Mouse (Mus musculus): ENCODE data around the gene Slc5a4a. TPM values are rescaled to one million over a fixed set of nuclear protein-coding genes. Genes with fewer than 3 reads are reported as not detected.

The Slc5a4a gene
- polyA plus RNA-seq, 1 experiment: not detected

DNA sequence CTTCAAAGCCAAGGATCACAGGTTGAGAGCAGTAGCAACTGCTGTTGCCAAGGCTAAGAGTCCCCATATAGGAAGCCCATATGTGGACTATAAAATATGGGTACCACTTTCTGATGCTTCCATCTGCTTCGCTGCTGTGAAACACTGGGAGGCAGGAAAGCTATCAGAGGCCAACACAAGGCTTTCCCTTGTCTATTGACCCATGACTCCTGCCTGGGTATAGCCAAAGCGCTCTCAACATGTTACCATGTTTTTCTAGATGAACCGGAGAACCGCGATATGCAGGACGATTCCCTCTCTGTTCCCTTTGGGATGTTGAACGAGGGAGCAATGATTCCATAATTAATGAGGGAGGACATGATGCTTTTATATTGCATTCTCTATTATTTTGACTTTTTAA lies 63.6 kb downstream of the Slc5a4a start:
- no peak overlapping the region for H3K4me3 ChIP-seq (ENCODE audit: insufficient read depth, low read length)
- H3K27ac ChIP-seq (ENCODE audit: insufficient read depth, low read depth, low read length): no peak overlapping the region
- H3K4me1 ChIP-seq (ENCODE audit: control insufficient read depth, insufficient read depth, low read length): no peaks in the 10 kb centered on the region
- TF ChIP-seq CTCF (IDR thresholded peaks at IDR 0.05; ENCODE audit: low read depth, low read length) (no peak), POLR2A (IDR thresholded peaks at IDR 0.05; ENCODE audit: borderline replicate concordance, low read depth, low read length) (no peak)

GRCm38 (mm10) chr10:76212121-76212520 lies 64.9 kb downstream of the Slc5a4a start:
- TF ChIP-seq POLR2A (IDR thresholded peaks at IDR 0.05; ENCODE audit: borderline replicate concordance, low read depth, low read length) (no peak), CTCF (IDR thresholded peaks at IDR 0.05; ENCODE audit: low read depth, low read length) (no peak)
- no peak overlapping the region for H3K4me3 ChIP-seq (ENCODE audit: insufficient read depth, low read length)
- no peak overlapping the region for H3K27ac ChIP-seq (ENCODE audit: insufficient read depth, low read depth, low read length)
- H3K4me1 ChIP-seq (ENCODE audit: control insufficient read depth, insufficient read depth, low read length): no peaks in the 10 kb centered on the region

GRCm38 (mm10) chr10:76214161-76214560 lies 66.9 kb downstream of the Slc5a4a start:
- no peak for TF ChIP-seq POLR2A (IDR thresholded peaks at IDR 0.05; ENCODE audit: borderline replicate concordance, low read depth, low read length)
- TF ChIP-seq CTCF (IDR thresholded peaks at IDR 0.05; ENCODE audit: low read depth, low read length): no peak
- H3K4me3 ChIP-seq (ENCODE audit: insufficient read depth, low read length): no peak overlapping the region
- no peak overlapping the region for H3K27ac ChIP-seq (ENCODE audit: insufficient read depth, low read depth, low read length)
- H3K4me1 ChIP-seq (ENCODE audit: control insufficient read depth, insufficient read depth, low read length): no peaks in the 10 kb centered on the region

DNA sequence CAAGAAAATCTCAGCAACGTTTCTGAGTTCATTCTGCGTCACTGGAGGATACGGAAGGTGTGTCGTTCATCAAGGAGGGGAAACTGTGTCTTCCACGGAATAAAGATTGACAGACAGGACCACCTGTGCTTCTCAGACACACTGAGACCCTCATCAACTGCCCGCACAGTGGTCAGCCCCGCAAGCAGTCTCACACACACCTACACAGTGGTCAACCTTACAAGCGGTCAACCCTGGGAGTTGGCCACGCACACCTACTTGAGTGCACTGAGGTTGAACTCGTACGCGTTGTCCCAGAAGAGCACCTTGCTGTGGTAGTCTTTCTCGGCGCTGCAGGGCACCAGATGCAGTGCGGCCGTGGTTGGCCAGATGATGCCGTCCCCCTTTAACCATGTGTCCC lies 69.8 kb downstream of the Slc5a4a start:
- H3K4me3 ChIP-seq (ENCODE audit: insufficient read depth, low read length): no peak overlapping the region
- no peak overlapping the region for H3K27ac ChIP-seq (ENCODE audit: insufficient read depth, low read depth, low read length)
- no peak for TF ChIP-seq POLR2A (IDR thresholded peaks at IDR 0.05; ENCODE audit: borderline replicate concordance, low read depth, low read length)
- TF ChIP-seq CTCF (IDR thresholded peaks at IDR 0.05; ENCODE audit: low read depth, low read length): no peak
- no peaks in the 10 kb centered on the region for H3K4me1 ChIP-seq (ENCODE audit: control insufficient read depth, insufficient read depth, low read length)

- no peaks in the 10 kb centered on the region for H3K4me1 ChIP-seq (ENCODE audit: control insufficient read depth, insufficient read depth, low read length)
- TF ChIP-seq POLR2A (IDR thresholded peaks at IDR 0.05; ENCODE audit: borderline replicate concordance, low read depth, low read length) (no peak), CTCF (IDR thresholded peaks at IDR 0.05; ENCODE audit: low read depth, low read length) (no peak)
- H3K4me3 ChIP-seq (ENCODE audit: insufficient read depth, low read length): no peak overlapping the region
- no peak overlapping the region for H3K27ac ChIP-seq (ENCODE audit: insufficient read depth, low read depth, low read length)
Measured at GRCm38 (mm10) chr10:76218240-76218639, 71.0 kb downstream of the Slc5a4a start.

GRCm38 (mm10) chr10:76225944-76226343 lies 78.7 kb downstream of the Slc5a4a start:
- TF ChIP-seq POLR2A (IDR thresholded peaks at IDR 0.05; ENCODE audit: borderline replicate concordance, low read depth, low read length): no peak
- no peak for TF ChIP-seq CTCF (IDR thresholded peaks at IDR 0.05; ENCODE audit: low read depth, low read length)
- H3K4me3 ChIP-seq (ENCODE audit: insufficient read depth, low read length): no peak overlapping the region
- peaks cover 10% of the 10 kb centered on the region for H3K4me1 ChIP-seq (ENCODE audit: control insufficient read depth, insufficient read depth, low read length)
- no peak overlapping the region for H3K27ac ChIP-seq (ENCODE audit: insufficient read depth, low read depth, low read length)

DNA sequence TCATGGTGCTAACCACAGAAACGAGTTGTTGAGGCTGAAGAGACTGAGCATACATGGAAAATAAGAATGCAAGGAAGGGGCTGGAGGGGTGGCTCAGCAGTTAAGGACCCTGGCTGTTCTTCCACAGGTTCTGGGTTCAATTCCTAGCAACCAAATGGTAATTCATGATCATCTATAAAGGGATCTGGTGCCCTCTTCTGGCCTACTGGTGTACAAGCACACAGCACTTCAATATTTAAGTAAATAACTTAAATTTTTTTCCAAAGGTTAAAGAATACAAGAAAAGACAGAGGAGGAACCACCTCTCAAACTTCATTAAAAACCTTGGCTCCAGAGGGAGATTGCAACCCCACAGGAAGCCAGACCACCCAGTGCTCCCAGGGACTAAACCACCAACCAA lies 82.4 kb downstream of the Slc5a4a start:
- TF ChIP-seq POLR2A (IDR thresholded peaks at IDR 0.05; ENCODE audit: borderline replicate concordance, low read depth, low read length) (no peak), CTCF (IDR thresholded peaks at IDR 0.05; ENCODE audit: low read depth, low read length) (no peak; the same call in 1 of the 2 replicates)
- no peak overlapping the region for H3K4me3 ChIP-seq (ENCODE audit: insufficient read depth, low read length)
- H3K27ac ChIP-seq (ENCODE audit: insufficient read depth, low read depth, low read length): no peak overlapping the region
- peaks cover 10% of the 10 kb centered on the region for H3K4me1 ChIP-seq (ENCODE audit: control insufficient read depth, insufficient read depth, low read length)

DNA sequence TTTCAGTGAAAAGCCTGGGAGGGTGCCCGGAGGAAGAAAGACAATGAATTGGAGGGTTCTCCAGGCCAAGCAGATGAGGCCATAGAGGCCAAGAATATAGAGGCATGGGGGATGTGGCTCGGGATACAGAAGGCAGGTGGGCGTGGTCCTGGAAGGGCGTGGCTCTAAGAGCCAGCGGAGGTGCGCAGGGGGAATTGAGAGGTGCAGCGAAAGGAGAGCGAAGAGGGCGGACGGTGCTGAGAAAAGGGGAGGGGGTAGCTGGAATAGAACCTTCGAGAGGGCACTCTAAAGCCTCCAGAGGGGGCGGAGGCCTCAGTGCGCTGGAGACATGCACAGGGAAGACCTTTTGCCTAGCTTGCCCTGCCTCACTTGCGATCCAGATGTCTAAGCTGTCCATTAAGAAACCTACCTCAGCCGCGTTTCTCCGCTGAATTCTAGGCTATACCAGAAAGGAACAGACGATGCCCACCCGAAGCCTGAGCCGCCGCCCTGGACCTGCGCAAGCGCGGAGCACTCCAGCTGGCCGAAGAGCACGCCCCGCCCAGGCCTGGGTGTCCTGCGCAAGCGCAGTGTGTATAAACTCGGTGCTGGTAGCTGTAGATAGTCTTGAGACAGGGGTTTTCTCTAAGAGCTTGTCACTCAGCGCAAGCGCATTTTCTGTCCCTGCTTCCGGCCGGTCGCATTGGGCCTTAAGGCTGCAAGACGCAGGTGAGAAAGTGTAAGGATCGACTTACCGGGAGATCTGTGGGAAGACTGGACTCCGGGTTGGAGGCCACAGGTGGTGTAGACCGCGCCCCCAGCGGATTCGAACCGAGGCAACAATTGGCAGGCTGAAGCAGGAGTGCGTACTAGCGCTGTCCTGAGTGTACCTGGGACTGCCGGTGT lies 90.3 kb downstream of the Slc5a4a start, which contains the start of gene Prmt2:
TSS of gene Prmt2 (minus strand) at position 525 of the 885 bp plus-strand sequence.
- Histone ChIP-seq H3K27ac (ENCODE audit: insufficient read depth, low read depth, low read length) (peak within 1 kb of the TSS; percentile 50), H3K4me1 (ENCODE audit: control insufficient read depth, insufficient read depth, low read length) (peaks cover 12% of the 10 kb centered on the region), H3K4me3 (ENCODE audit: insufficient read depth, low read length) (peak within 1 kb of the TSS; percentile 92)
- TF ChIP-seq CTCF (IDR thresholded peaks at IDR 0.05; ENCODE audit: low read depth, low read length) (0 out of 2 replicates have a peak, but pooled peaks have one; percentile 25), POLR2A (IDR thresholded peaks at IDR 0.05; ENCODE audit: borderline replicate concordance, low read depth, low read length) (no peak; the same call in 1 of the 2 replicates)

Other genes starting within 250 kb of the Slc5a4a start
- 27.9 and 31.8 TPM in 2 replicates for gene Smarcb1, start 225.8 kb upstream of the Slc5a4a start, polyA plus RNA-seq (2012; ENCODE audit: insufficient read depth, insufficient read length, missing spikeins)
- gene Chchd10, start 214.3 kb upstream of the Slc5a4a start, polyA plus RNA-seq (2012; ENCODE audit: insufficient read depth, insufficient read length, missing spikeins): 19.3 and 22.7 TPM in 2 replicates
- gene Mmp11, start 211.0 kb upstream of the Slc5a4a start, polyA plus RNA-seq (2012; ENCODE audit: insufficient read depth, insufficient read length, missing spikeins): 0.59 and 0.72 TPM in 2 replicates
- gene Gm867, start 206.8 kb upstream of the Slc5a4a start, polyA plus RNA-seq (2012; ENCODE audit: insufficient read depth, insufficient read length, missing spikeins): not detected in 2 replicates
- not detected in 2 replicates for gene Vpreb3, start 204.4 kb upstream of the Slc5a4a start, polyA plus RNA-seq (2012; ENCODE audit: insufficient read depth, insufficient read length, missing spikeins)
- 0.55 and 0.92 TPM in 2 replicates for gene Gm5134, start 192.9 kb upstream of the Slc5a4a start, polyA plus RNA-seq (2012; ENCODE audit: insufficient read depth, insufficient read length, missing spikeins)
- 5.0 and 5.6 TPM in 2 replicates for gene Zfp280b, start 114.8 kb upstream of the Slc5a4a start, polyA plus RNA-seq (2012; ENCODE audit: insufficient read depth, insufficient read length, missing spikeins)
- gene Slc5a4b, start 36.5 kb upstream of the Slc5a4a start, polyA plus RNA-seq (2012; ENCODE audit: insufficient read depth, insufficient read length, missing spikeins): not detected in 2 replicates
- 20.0 and 23.3 TPM in 2 replicates for gene Prmt2, start 90.4 kb downstream of the Slc5a4a start, polyA plus RNA-seq (2012; ENCODE audit: insufficient read depth, insufficient read length, missing spikeins)
- not detected in 2 replicates for gene S100b, start 106.4 kb downstream of the Slc5a4a start, polyA plus RNA-seq (2012; ENCODE audit: insufficient read depth, insufficient read length, missing spikeins)
- gene Dip2a, start 197.8 kb downstream of the Slc5a4a start, polyA plus RNA-seq (2012; ENCODE audit: insufficient read depth, insufficient read length, missing spikeins): 10.8 and 12.1 TPM in 2 replicates